Mouse (Mus musculus) retina, adult 2 months (tissue): ENCODE data around the gene Bean1.

Source experiments
- DNase-seq: peaks from one replicate; pipeline ENCODE4 v3.0.0-alpha.2; 2012; ENCODE audit warnings: low read depth, low spot score

The Bean1 gene

GRCm38 (mm10) chr8:104171050-104171620 lies 893 bp downstream of the Bean1 start:
- DNase-seq = no peak

- no peak for DNase-seq
Measured at GRCm38 (mm10) chr8:104172420-104172819, 2.2 kb downstream of the Bean1 start.

GRCm38 (mm10) chr8:104175848-104176527 lies 5.7 kb downstream of the Bean1 start:
- DNase-seq = no peak

- no peak for DNase-seq
Measured at GRCm38 (mm10) chr8:104177054-104177453, 6.8 kb downstream of the Bean1 start.

GRCm38 (mm10) chr8:104184905-104185304 lies 14.7 kb downstream of the Bean1 start:
- DNase-seq = no peak

- DNase-seq = no peak
Measured at GRCm38 (mm10) chr8:104186827-104187226, 16.6 kb downstream of the Bean1 start.

- DNase-seq = no peak
Measured at GRCm38 (mm10) chr8:104187622-104188021, 17.4 kb downstream of the Bean1 start.

- DNase-seq = no peak
Measured at GRCm38 (mm10) chr8:104188459-104188858, 18.2 kb downstream of the Bean1 start.

- DNase-seq = no peak
Measured at GRCm38 (mm10) chr8:104190777-104191468, 20.7 kb downstream of the Bean1 start.

- DNase-seq = no peak
Measured at GRCm38 (mm10) chr8:104191496-104191895, 21.3 kb downstream of the Bean1 start.

- no peak for DNase-seq
Measured at GRCm38 (mm10) chr8:104199802-104200201, 29.6 kb downstream of the Bean1 start.

GRCm38 (mm10) chr8:104201622-104202021 lies 31.4 kb downstream of the Bean1 start:
- no peak for DNase-seq

GRCm38 (mm10) chr8:104202320-104202719 lies 32.1 kb downstream of the Bean1 start:
- DNase-seq = no peak

GRCm38 (mm10) chr8:104205292-104205691 lies 35.0 kb downstream of the Bean1 start:
- no peak for DNase-seq

- DNase-seq = no peak
Measured at GRCm38 (mm10) chr8:104217601-104218000, 47.4 kb downstream of the Bean1 start.

GRCm38 (mm10) chr8:104219079-104219478 lies 48.8 kb downstream of the Bean1 start:
- peak; percentile 3 for DNase-seq

GRCm38 (mm10) chr8:104219806-104220205 lies 49.6 kb downstream of the Bean1 start:
- DNase-seq = peak; percentile 38

- DNase-seq = no peak
Measured at GRCm38 (mm10) chr8:104227048-104227447, 56.8 kb downstream of the Bean1 start.

GRCm38 (mm10) chr8:104230377-104230776 lies 60.1 kb downstream of the Bean1 start:
- no peak for DNase-seq

- no peak for DNase-seq
Measured at GRCm38 (mm10) chr8:104232039-104232438, 61.8 kb downstream of the Bean1 start.

GRCm38 (mm10) chr8:104232919-104233318 lies 62.7 kb downstream of the Bean1 start:
- no peak for DNase-seq

GRCm38 (mm10) chr8:104234573-104234972 lies 64.3 kb downstream of the Bean1 start:
- DNase-seq = no peak

- DNase-seq = no peak
Measured at GRCm38 (mm10) chr8:104239418-104239861, 69.2 kb downstream of the Bean1 start.
